Mouse (Mus musculus) intestine, postnatal 0 days (tissue): ENCODE results near the gene Aebp2. TPM values are rescaled to one million over a fixed set of nuclear protein-coding genes. Genes with fewer than 3 reads are reported as not detected.

Experiments used
- ATAC-seq: fragments of 200-750 bp; cut with Nextera tagmentation; 2 replicates; pipeline ENCODE4 v1.8.0; 2017; ENCODE audit warnings: mild to moderate bottlenecking, moderate TSS enrichment, moderate library complexity
- H3K27ac ChIP-seq: fragments of 300-500 bp; sonication (generic); 2 replicates; pipeline ENCODE4 v1.5.1; 2014; ENCODE audit warnings: mild to moderate bottlenecking, low read depth, low read length, moderate library complexity
- H3K27me3 ChIP-seq: fragments of 300-500 bp; sonication (generic); replicated peaks from 2 replicates; pipeline ENCODE4 v1.6.1; 2014; ENCODE audit warnings: low read length, mixed read lengths; ENCODE audit not compliant: control insufficient read depth, insufficient read depth
- H3K36me3 ChIP-seq: fragments of 300-500 bp; sonication (generic); 2 replicates; pipeline ENCODE4 v1.6.1; 2014; ENCODE audit warnings: mild to moderate bottlenecking, moderate library complexity; ENCODE audit not compliant: control insufficient read depth, insufficient read depth
- H3K4me1 ChIP-seq: fragments of 300-500 bp; sonication (generic); replicated peaks from 2 replicates; pipeline ENCODE4 v1.6.1; 2014; ENCODE audit warnings: antibody characterized with exemption, low read length, mixed read lengths; ENCODE audit not compliant: control insufficient read depth, insufficient read depth
- H3K4me2 ChIP-seq: fragments of 300-500 bp; sonication (generic); replicated peaks from 2 replicates; pipeline ENCODE4 v1.6.1; 2014; ENCODE audit warnings: low read depth, mild to moderate bottlenecking, moderate library complexity
- H3K4me3 ChIP-seq: fragments of 300-500 bp; sonication (generic); 2 replicates; pipeline ENCODE4 v1.5.1; 2014; ENCODE audit warnings: low read depth, low read length
- H3K9ac ChIP-seq: fragments of 300-500 bp; sonication (generic); 2 replicates; pipeline ENCODE4 v1.6.1; 2014; ENCODE audit warnings: mild to moderate bottlenecking, low read depth, low read length
- H3K9me3 ChIP-seq: fragments of 300-500 bp; sonication (generic); 2 replicates; pipeline ENCODE4 v1.6.1; 2016; ENCODE audit warnings: mixed run types; ENCODE audit not compliant: control insufficient read depth
- CTCF ChIP-seq: sonication (generic); IDR thresholded peaks from 2 replicates; pipeline ENCODE4 v1.5.1; 2016; ENCODE audit warnings: low read depth, mild to moderate bottlenecking, control low read depth, antibody characterized with exemption, moderate library complexity
- WGBS: fragments of 180-500 bp; shearing (Covaris S2); extraction: QIAGEN DNeasy Blood & Tissue Kit; methylation state at CpG from one replicate; pipeline ENCODE4 v1.1.7; 2014; 5-methylcytosine and 5-hydroxymethylcytosine counted together
- polyA plus RNA-seq: library from polyadenylated mRNA; unstranded; fragments of >200 nt; fragmentation: Nextera tagmentation; extraction: Ambion mirVana; gene quantifications from 2 replicates; pipeline ENCODE4 v1.2.1, GENCODE M21; 2015

Aebp2 gene
- polyA plus RNA-seq, 1 experiment from 2014 or later, result 8.2 TPM

DNA sequence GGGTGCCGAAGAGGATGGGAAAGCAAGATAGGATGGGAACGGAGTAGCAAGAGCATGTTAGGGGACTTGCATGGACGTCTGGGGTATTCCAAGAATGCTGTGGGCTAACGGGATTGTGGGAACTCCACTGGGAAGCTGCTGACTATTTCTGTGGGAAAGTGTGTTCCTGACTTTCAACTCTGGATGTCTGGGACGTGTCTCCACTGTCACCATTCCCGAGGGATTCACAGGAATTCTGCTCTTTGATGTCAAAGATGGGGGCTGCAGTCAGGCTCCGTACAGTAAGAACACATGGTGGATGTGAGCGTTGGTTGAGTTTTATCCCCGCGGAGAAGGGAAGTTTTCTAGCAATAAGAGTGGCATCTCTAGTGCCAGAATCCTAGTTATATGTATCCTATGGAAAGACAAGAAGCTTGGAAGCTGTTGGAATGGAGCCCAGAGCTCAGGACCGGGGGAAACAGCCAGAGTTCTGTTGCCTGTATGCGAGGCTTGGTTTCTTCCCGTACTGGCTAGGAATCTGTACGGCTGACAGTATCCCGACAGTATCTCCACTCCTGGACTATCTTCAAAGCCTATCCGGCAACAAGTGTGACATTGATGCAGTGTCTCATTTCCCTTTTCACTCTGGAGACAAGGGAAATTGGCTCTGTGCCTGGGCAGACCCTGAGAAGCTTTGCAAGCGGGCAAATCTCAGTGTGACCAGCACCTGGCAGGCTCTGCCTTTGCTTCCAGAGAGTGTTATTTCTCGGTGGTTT is 44.2 kb downstream of the Aebp2 start:
- no peak overlapping the region for H3K27ac ChIP-seq
- H3K9ac ChIP-seq, result no peak overlapping the region
- H3K4me3 ChIP-seq, result no peak overlapping the region
- H3K36me3 ChIP-seq, result no peaks in the 10 kb centered on the region
- no peaks in the 10 kb centered on the region for H3K27me3 ChIP-seq
- no peaks in the 10 kb centered on the region for H3K9me3 ChIP-seq
- ATAC-seq, result no peak
- H3K4me2 ChIP-seq, result 0 out of 2 replicates have a peak overlapping the region, but pooled peaks have one; percentile 24
- H3K4me1 ChIP-seq, result no peaks in the 10 kb centered on the region
- 47% methylated on average over 18 of the region's 18 CpGs for WGBS
- no peak for TF ChIP-seq CTCF

DNA sequence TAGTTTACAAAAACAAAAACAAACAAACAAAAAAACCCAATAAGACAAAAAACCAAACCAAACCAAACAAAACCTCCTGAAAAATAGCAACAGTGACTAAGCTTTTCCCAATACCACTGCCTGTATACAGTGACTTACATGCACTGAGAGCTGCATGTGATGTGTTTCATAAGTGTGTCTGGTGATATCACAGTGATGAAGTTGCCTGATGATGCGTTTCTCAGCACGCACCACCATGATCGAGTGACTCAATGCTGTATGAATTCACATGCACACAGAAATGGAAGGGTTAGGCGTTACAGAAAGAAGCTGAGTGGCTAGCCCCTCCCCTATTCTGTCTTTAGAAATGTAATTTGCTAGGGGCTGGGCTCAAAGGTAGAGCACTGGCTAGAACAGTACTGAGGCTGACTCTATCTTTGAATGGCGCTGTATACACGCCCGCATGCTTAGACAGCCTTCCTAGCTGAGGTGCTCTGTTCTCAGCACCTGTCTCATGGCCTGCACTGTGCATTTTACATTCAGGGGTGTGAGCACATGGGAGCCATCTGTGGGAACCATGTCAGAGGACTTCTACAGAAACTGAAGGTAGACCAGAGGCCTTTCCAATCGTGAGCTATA is 44.9 kb downstream of the Aebp2 start:
- Histone ChIP-seq H3K27ac (no peak overlapping the region), H3K36me3 (no peaks in the 10 kb centered on the region), H3K4me3 (no peak overlapping the region), H3K9me3 (no peaks in the 10 kb centered on the region), H3K27me3 (no peaks in the 10 kb centered on the region), H3K4me2 (no peak overlapping the region), H3K9ac (no peak overlapping the region), H3K4me1 (no peaks in the 10 kb centered on the region)
- no peak for ATAC-seq
- no peak for TF ChIP-seq CTCF
- WGBS, result 77% methylated on average over 8 of the region's 8 CpGs

DNA sequence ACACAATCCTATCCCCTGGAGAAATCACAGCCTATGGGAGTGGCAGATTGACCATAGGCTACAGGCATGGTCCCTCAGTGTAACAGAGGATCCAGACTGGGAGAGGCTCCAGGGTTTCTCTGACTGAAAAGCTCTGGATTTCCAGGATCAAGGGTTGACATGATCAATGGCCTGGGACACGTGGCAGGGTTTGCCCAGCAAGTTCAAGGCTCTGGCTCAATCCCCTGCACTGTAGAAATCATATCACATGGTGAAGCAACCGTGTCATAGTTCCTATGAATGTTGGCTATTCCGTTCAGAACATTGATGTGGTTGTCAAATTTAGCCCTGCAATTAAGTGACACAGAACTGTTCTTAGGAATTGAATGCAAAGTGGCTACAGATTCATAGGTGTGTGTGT is 52.0 kb downstream of the Aebp2 start:
- no peak overlapping the region for H3K27ac ChIP-seq
- no peaks in the 10 kb centered on the region for H3K4me1 ChIP-seq
- H3K4me2 ChIP-seq, result no peak overlapping the region
- TF ChIP-seq CTCF, result no peak
- WGBS, result 51% methylated on average over 3 of the region's 3 CpGs
- H3K4me3 ChIP-seq, result no peak overlapping the region
- no peaks in the 10 kb centered on the region for H3K36me3 ChIP-seq
- H3K9me3 ChIP-seq, result no peaks in the 10 kb centered on the region
- peak; percentile 84 for ATAC-seq
- H3K27me3 ChIP-seq, result no peaks in the 10 kb centered on the region
- no peak overlapping the region for H3K9ac ChIP-seq

- Histone ChIP-seq H3K36me3 (no peaks in the 10 kb centered on the region), H3K4me2 (no peak overlapping the region), H3K27me3 (no peaks in the 10 kb centered on the region), H3K9ac (no peak overlapping the region), H3K4me3 (no peak overlapping the region), H3K9me3 (no peaks in the 10 kb centered on the region), H3K4me1 (no peaks in the 10 kb centered on the region), H3K27ac (no peak overlapping the region)
- ATAC-seq, result no peak
- WGBS, result 93% methylated on average over 4 of the region's 4 CpGs
- no peak for TF ChIP-seq CTCF
Measured at GRCm38 (mm10) chr6:140676094-140676493, 53.6 kb downstream of the Aebp2 start.

DNA sequence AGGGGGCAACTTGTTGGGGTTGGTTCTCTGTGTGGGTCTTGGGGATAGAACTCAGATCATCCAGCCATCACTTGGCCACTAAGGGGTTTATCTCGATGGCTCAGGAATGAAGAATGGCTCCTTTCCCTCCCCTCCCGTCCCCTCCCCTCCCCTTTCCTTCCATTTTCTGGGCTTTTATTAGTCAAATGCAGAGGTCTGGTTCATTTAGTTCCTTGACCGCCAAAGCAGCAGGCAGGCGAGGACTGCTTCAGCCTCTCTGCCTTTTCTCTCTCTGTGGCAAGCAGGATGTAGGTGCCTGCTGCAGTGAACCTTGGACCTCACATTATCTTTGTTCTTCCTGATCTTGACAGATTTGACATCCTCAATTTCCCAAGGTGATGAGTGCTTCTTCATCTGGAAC is 54.6 kb downstream of the Aebp2 start:
- WGBS, result 45% methylated on average over 4 of the region's 4 CpGs
- no peak for TF ChIP-seq CTCF
- Histone ChIP-seq H3K36me3 (no peaks in the 10 kb centered on the region), H3K4me1 (no peaks in the 10 kb centered on the region), H3K4me2 (no peak overlapping the region), H3K27ac (no peak overlapping the region), H3K4me3 (no peak overlapping the region), H3K9ac (no peak overlapping the region), H3K27me3 (no peaks in the 10 kb centered on the region), H3K9me3 (no peaks in the 10 kb centered on the region)
- no peak for ATAC-seq

DNA sequence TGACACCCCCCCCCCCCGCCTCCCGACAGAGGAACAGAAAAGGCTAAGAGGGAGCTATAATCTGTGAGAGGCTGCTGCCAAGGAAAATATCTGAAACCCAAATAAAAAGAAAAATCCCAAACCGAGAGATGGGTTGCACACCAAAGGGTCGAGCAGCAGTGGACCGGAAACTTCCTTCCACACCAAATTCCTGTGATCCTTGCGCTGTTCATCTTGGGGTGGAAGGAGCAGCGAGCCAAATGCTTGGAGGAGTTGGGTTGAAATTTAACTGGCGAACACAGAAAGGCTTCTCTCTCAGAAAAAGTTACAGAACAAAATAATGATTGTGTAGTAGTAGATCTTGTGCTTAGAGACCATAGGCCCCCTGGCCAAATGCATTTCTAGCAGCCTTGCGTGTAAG is 55.5 kb downstream of the Aebp2 start:
- H3K9ac ChIP-seq, result no peak overlapping the region
- H3K9me3 ChIP-seq, result no peaks in the 10 kb centered on the region
- no peaks in the 10 kb centered on the region for H3K4me1 ChIP-seq
- no peak for ATAC-seq
- H3K36me3 ChIP-seq, result no peaks in the 10 kb centered on the region
- no peak for TF ChIP-seq CTCF
- no peak overlapping the region for H3K27ac ChIP-seq
- no peak overlapping the region for H3K4me2 ChIP-seq
- H3K27me3 ChIP-seq, result no peaks in the 10 kb centered on the region
- no peak overlapping the region for H3K4me3 ChIP-seq
- WGBS, result 73% methylated on average over 9 of the region's 9 CpGs
